Mouse (Mus musculus) liver, embryonic 16.5 days (tissue): ENCODE data around the gene Hist1h3f. TPM values are rescaled to one million over a fixed set of nuclear protein-coding genes. Genes with fewer than 3 reads are reported as not detected.
A peak's percentile ranks its signal among the peaks of the same experiment; 100 is the strongest.
"Not testable (repeated sequence)": the region's sequence is repeated elsewhere in the genome, so short reads cannot be mapped to it uniquely, and the experiment has no call there.

ENCODE experiments used
- ATAC-seq: fragments of 200-750 bp; cut with Nextera tagmentation; 2 replicates; pipeline ENCODE4 v1.8.0; 2017; ENCODE audit warnings: low read depth, mild to moderate bottlenecking, moderate number of reproducible peaks, moderate library complexity
- H3K27ac ChIP-seq: fragments of 300-500 bp; sonication (generic); 2 replicates; pipeline ENCODE4 v1.5.1; 2014; ENCODE audit warnings: mild to moderate bottlenecking, low read length
- H3K27me3 ChIP-seq: fragments of 300-500 bp; sonication (generic); 2 replicates; pipeline ENCODE4 v1.6.1; 2014; ENCODE audit warnings: low read depth, low read length, mixed read lengths; ENCODE audit not compliant: control insufficient read depth, insufficient read depth
- H3K36me3 ChIP-seq: fragments of 300-500 bp; sonication (generic); 2 replicates; pipeline ENCODE4 v1.6.1; 2014; ENCODE audit warnings: mild to moderate bottlenecking; ENCODE audit not compliant: control insufficient read depth, insufficient read depth
- H3K4me1 ChIP-seq: fragments of 300-500 bp; sonication (generic); 2 replicates; pipeline ENCODE4 v1.6.1; 2014; ENCODE audit warnings: low read depth, low read length, mixed read lengths; ENCODE audit not compliant: control insufficient read depth
- H3K4me2 ChIP-seq: fragments of 300-500 bp; sonication (generic); 2 replicates; pipeline ENCODE4 v1.6.1; 2014; ENCODE audit warnings: low read depth, low read length, mixed read lengths
- H3K4me3 ChIP-seq: fragments of 300-500 bp; sonication (generic); 2 replicates; pipeline ENCODE4 v1.5.1; 2014; ENCODE audit warnings: low read depth, mild to moderate bottlenecking, low read length
- H3K9ac ChIP-seq: fragments of 300-500 bp; sonication (generic); 2 replicates; pipeline ENCODE4 v1.6.1; 2014; ENCODE audit warnings: low read depth, low read length
- H3K9me3 ChIP-seq: fragments of 300-500 bp; sonication (generic); replicated peaks from 2 replicates; pipeline ENCODE4 v1.6.1; 2016; ENCODE audit warnings: low read length; ENCODE audit not compliant: control insufficient read depth
- WGBS: fragments of 180-500 bp; shearing (Covaris S2); extraction: QIAGEN DNeasy Blood & Tissue Kit; methylation state at CpG from one replicate; pipeline ENCODE4 v1.1.7; 2014; ENCODE audit not compliant: insufficient replicate concordance; 5-methylcytosine and 5-hydroxymethylcytosine counted together
- polyA plus RNA-seq: library from polyadenylated mRNA; unstranded; fragments of >200 nt; fragmentation: Nextera tagmentation; extraction: Ambion mirVana; gene quantifications from 2 replicates; pipeline ENCODE4 v1.2.1, GENCODE M21; 2015

Hist1h3f gene
- polyA plus RNA-seq, 1 experiment from 2014 or later, result 1.2 TPM

DNA sequence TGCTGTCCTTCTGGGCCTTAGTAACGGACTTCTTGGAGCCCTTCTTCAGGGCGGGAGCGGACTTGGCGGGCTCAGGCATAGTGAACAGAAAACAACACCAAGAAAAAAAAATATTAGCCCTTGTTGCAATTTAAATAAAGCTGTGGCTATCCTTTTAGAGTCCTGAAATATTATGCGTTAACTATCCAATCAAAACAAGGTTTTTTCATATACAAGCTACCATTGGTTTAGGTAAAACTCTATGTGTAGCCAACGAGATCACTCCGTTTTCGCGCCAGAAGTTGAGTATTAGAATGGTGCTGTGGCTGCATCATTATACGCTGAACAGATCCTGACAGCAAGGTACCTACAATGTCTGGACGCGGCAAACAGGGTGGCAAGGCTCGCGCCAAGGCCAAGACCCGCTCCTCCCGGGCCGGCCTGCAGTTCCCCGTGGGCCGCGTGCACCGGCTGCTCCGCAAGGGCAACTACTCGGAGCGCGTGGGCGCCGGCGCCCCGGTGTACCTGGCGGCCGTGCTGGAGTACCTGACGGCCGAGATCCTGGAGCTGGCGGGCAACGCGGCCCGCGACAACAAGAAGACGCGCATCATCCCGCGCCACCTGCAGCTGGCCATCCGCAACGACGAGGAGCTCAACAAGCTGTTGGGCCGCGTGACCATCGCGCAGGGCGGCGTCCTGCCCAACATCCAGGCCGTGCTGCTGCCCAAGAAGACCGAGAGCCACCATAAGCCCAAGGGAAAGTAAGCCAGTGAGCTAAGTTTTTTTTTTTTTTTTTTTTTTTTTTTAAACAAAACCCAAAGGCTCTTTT lies 10.1 kb upstream of the Hist1h3f start, which contains the start of gene Hist1h2af:
Hist1h2af (plus strand) TSS at position 347 of the 808 bp plus-strand sequence.
- 0% methylated on average over 25 of the region's 53 CpGs for WGBS
- H3K36me3 ChIP-seq, H3K9me3 ChIP-seq, H3K27me3 ChIP-seq: not testable (repeated sequence)
- H3K4me1 ChIP-seq, result peaks cover 25% of the 10 kb centered on the region
- H3K9ac ChIP-seq, result peak within 1 kb of the TSS; percentile 78
- ATAC-seq, result peak; percentile 39
- peak within 1 kb of the TSS; percentile 65 for H3K4me3 ChIP-seq
- H3K27ac ChIP-seq, result peak within 1 kb of the TSS; percentile 96
- peak within 1 kb of the TSS; percentile 64 for H3K4me2 ChIP-seq

DNA sequence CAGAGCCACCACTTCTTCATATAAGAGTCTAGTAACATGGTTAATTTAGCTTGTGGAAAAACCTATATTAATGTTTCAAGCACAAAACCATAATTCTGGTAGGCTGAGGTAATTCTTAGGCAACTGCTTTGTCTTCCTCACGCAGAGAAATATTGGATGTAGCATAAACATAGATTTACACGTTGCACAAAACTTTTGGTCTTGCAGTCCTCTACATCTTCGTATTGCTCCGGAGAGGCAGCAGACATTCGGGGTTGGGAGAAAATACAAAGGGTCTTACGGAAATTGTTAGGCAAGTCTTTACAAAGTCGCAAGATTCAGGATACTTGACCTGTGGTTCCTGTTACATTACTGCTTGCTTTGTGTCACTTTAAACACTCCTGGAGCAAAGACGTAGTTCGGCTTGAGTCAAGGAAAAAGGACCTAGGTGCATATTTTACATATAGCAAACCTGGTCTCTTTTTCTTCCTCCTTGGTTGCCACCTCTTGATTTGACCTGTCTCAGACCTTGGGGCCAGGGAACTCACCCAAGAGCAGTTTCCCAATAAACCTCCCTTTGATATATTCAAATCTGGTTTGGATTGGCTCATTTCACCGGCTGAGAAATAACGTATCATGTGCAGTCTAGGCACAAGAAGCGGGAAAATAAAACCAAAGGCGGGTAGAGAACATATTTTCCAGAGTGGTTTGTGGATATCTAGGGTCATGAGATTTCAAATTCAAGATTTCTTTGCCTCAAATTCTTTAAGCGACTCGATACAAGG lies 9.3 kb upstream of the Hist1h3f start:
- no peaks in the 10 kb centered on the region for H3K9me3 ChIP-seq
- no peaks in the 10 kb centered on the region for H3K36me3 ChIP-seq
- H3K27ac ChIP-seq, result peak overlapping the region; percentile 96
- H3K4me1 ChIP-seq, result peaks cover 22% of the 10 kb centered on the region
- peak overlapping the region; percentile 65 for H3K4me3 ChIP-seq
- 0 out of 2 replicates have a peak, but pooled peaks have one; percentile 6 for ATAC-seq
- H3K4me2 ChIP-seq, result peak overlapping the region; percentile 64
- H3K27me3 ChIP-seq, result no peaks in the 10 kb centered on the region
- H3K9ac ChIP-seq, result peak overlapping the region; percentile 78
- 0% methylated on average over 15 of the region's 15 CpGs for WGBS

DNA sequence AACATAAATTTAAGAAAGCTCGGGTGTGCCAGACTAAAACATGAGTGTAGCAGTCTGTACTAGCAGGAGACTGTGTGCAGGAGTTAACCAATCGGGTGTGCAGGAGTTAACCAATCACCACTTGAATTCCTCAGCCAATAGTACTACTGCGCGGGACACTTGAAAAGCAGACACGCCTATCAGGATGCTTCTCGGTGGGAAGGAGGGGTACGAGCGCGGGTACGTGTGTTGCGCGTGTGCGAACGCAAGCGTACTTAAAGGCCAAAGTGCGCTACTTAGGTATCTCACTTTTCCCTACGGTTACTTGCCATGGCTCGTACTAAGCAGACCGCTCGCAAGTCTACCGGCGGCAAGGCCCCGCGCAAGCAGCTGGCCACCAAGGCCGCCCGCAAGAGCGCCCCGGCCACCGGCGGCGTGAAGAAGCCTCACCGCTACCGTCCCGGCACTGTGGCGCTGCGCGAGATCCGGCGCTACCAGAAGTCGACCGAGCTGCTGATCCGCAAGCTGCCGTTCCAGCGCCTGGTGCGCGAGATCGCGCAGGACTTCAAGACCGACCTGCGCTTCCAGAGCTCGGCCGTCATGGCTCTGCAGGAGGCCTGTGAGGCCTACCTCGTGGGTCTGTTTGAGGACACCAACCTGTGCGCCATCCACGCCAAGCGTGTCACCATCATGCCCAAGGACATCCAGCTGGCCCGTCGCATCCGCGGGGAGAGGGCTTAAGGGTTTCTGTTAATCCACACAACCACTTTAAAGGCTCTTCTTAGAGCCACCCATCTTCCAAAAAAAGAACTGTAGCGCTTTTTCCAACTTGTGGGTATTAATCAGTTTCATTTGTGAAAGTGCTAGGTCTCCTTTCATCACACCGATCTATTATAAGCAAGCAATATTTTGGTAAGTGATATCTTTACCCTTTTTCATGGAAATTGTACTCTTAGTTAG lies 8.4 kb upstream of the Hist1h3f start, which contains the start of gene Hist1h3g:
Hist1h3g (plus strand) TSS at position 286 of the 939 bp plus-strand sequence.
- peak within 1 kb of the TSS; percentile 96 for H3K27ac ChIP-seq
- H3K9me3 ChIP-seq, H3K27me3 ChIP-seq, H3K36me3 ChIP-seq: not testable (repeated sequence)
- under 1% methylated on average over 42 of the region's 62 CpGs for WGBS
- peak within 1 kb of the TSS; percentile 84 for H3K9ac ChIP-seq
- peak within 1 kb of the TSS; percentile 64 for H3K4me2 ChIP-seq
- peaks cover 24% of the 10 kb centered on the region for H3K4me1 ChIP-seq
- ATAC-seq, result peak; percentile 81
- H3K4me3 ChIP-seq, result peak within 1 kb of the TSS; percentile 65

DNA sequence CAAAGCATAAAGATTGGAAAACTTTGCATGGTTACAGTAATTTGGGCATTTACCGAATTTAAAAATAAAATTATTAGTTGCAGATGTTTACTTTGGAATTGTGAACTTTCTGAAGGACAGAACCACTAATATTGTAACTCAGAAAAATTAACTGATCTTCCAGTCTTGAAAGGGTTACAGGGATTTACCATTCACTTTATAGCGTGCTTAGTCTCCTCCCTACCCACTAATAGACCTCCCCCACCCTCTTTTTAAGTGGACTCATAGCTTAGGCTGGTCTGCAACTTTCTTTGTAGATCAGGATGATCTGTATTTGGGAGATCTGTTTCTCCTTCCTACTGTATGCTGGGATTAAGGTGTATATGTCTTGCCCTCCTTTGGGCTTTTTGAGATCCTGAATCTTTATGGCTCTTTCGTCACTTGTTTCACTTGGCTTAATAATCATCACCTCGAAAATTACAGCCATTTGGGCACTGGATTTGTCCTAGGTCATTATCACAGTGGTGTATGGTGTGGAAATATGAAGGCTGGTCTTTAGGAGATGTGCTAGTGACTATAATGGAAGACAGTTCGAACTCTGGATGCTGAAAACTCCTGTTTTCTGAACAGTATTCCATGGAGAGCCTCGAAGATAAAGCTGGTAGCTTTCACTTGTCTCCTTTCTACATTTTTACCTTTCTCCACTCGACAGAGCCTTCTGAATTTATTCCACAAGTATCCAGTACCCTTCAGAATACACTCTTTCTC lies 7.6 kb upstream of the Hist1h3f start:
- Histone ChIP-seq H3K27me3 (no peaks in the 10 kb centered on the region), H3K4me3 (peak overlapping the region; percentile 65), H3K27ac (peak overlapping the region; percentile 87), H3K9me3 (no peaks in the 10 kb centered on the region), H3K4me1 (peaks cover 29% of the 10 kb centered on the region), H3K9ac (peak overlapping the region; percentile 84), H3K36me3 (no peaks in the 10 kb centered on the region), H3K4me2 (peak overlapping the region; percentile 64)
- ATAC-seq, result no peak
- 14% methylated on average over 7 of the region's 7 CpGs for WGBS

DNA sequence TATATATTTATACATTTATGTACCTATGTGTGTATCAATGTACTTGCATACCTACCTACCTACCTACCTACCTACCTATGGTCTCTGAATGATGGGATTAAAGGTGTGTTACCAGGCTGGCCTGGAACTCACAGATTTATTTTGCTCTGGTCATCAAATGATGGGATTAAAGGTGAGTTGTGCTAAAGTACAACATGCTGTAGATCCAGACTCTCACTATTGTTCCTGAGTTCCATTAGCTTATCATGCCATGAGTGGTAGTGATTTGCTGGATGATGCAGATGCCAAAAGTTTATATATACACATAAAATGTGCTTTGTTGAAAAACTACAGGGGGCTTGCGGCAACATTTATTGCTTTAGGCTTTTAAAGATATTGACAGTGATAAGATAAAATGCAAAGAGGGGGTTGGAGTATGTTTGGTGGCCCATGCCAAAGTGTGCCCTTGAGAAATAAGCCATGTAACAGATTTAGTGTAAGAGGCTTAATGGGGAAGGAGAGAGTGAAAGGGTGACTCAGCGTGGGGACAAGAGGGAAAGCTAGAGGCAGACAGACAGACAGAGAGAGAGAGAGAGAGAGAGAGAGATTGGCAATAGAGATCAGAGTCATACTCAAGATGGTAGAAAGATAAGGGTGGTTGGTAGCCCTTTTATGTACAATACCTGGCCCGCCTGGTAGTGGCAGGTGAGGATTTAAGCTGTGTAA lies 6.7 kb upstream of the Hist1h3f start:
- Histone ChIP-seq H3K4me1 (peaks cover 28% of the 10 kb centered on the region), H3K27me3 (no peaks in the 10 kb centered on the region), H3K4me3 (peak overlapping the region; percentile 50), H3K36me3 (no peaks in the 10 kb centered on the region), H3K9ac (peak overlapping the region; percentile 74), H3K4me2 (peak overlapping the region; percentile 64), H3K27ac (peak overlapping the region; percentile 57), H3K9me3 (no peaks in the 10 kb centered on the region)
- no peak for ATAC-seq
- 66% methylated on average over 3 of the region's 3 CpGs for WGBS

DNA sequence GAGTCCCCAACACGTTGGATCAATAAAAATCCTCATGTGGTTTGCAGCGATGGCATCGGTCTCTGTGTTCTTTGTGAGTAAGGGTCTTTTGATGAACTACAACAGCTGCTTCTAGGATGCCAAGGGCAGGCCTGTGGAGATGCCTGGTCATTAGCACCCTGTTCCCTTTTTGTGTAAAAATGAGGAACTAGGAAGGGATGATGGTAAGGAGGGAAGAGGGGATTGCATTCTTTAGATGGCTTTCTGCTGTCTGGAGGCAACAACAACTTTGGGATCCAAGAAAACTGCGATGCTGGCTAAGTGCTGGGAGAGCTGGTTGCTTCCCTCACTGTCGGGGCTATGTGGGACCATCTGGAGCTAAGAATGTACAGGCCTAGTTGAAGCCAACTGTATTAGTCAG lies 5.6 kb upstream of the Hist1h3f start:
- H3K4me1 ChIP-seq, result peaks cover 20% of the 10 kb centered on the region
- 70% methylated on average over 5 of the region's 5 CpGs for WGBS
- H3K27ac ChIP-seq, result peak overlapping the region; percentile 57
- no peaks in the 10 kb centered on the region for H3K36me3 ChIP-seq
- H3K9ac ChIP-seq, result peak overlapping the region; percentile 74; the same call in 1 of the 2 replicates
- no peaks in the 10 kb centered on the region for H3K27me3 ChIP-seq
- no peak for ATAC-seq
- no peaks in the 10 kb centered on the region for H3K9me3 ChIP-seq
- H3K4me2 ChIP-seq, result peak overlapping the region; percentile 64; the same call in 1 of the 2 replicates
- peak overlapping the region; percentile 50; the same call in 1 of the 2 replicates for H3K4me3 ChIP-seq

DNA sequence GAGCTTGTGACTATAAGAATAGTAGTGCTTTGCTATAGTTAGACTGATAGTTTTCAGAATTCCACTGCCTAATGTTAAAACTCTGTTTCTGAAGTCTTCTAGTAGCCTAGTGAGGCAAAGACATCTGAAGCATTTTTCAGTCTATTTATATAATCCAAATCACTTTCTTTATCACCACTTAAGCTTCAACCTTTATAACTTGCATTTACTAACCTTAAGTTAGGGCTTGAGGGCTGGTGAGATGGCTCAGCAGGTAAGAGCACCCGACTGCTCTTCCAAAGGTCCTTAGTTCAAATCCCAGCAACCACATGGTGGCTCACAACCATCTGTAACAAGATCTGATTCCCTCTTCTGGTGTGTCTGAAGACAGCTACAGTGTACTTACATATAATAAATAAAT lies 4.0 kb upstream of the Hist1h3f start:
- not testable (repeated sequence) for H3K27ac ChIP-seq, H3K36me3 ChIP-seq, H3K27me3 ChIP-seq, H3K4me3 ChIP-seq, ATAC-seq, H3K9ac ChIP-seq, H3K9me3 ChIP-seq, H3K4me2 ChIP-seq
- peaks cover 20% of the 10 kb centered on the region for H3K4me1 ChIP-seq
- 80% methylated on average over 1 of the region's 1 CpGs for WGBS
